Mouse (Mus musculus) E14TG2a.4 (cell line): ENCODE measurements at regions not wholly inside any gene's neighbourhood (a gene's known extent, or its start where the extent isn't known, plus 50 kb on each side); places are given as distances from the start of the nearest gene placed in this dataset.
A peak's percentile ranks its signal among the peaks of the same experiment; 100 is the strongest.

Source experiments
- H3K27me3 ChIP-seq: 2 replicates; pipeline ENCODE4 v1.6.1; 2014; ENCODE audit warnings: low read length, control low read depth; ENCODE audit not compliant: insufficient read depth
- H3K36me3 ChIP-seq: 2 replicates; pipeline ENCODE4 v1.6.1; 2014; ENCODE audit warnings: low read length, control low read depth; ENCODE audit not compliant: insufficient read depth
- H3K4me1 ChIP-seq: replicated peaks from 2 replicates; pipeline ENCODE4 v1.6.1; 2014; ENCODE audit warnings: low read depth, low read length, control low read depth
- H3K4me3 ChIP-seq: replicated peaks from 2 replicates; pipeline ENCODE4 v1.5.1; 2014; ENCODE audit warnings: mild to moderate bottlenecking, low read length
- H3K9me3 ChIP-seq: 2 replicates; pipeline ENCODE4 v1.6.1; 2014; ENCODE audit warnings: low read length, control low read depth
- CTCF ChIP-seq: conservative IDR thresholded peaks from 2 replicates; pipeline ENCODE4 v1.5.1; 2014; ENCODE audit warnings: low read length
- NANOG ChIP-seq: IDR thresholded peaks from 2 replicates; pipeline ENCODE4 v1.6.1; 2014; ENCODE audit warnings: borderline replicate concordance, low read length, mixed read lengths
- POU5F1 ChIP-seq: IDR thresholded peaks from 2 replicates; pipeline ENCODE4 v1.6.1; 2014; ENCODE audit warnings: low read length, borderline replicate concordance

GRCm38 (mm10) chr11:65475302-65475701, 205.5 kb upstream of the Myocd start:
- no peak overlapping the region for H3K4me3 ChIP-seq
- TF ChIP-seq CTCF, result no peak
- no peak for TF ChIP-seq POU5F1
- TF ChIP-seq NANOG, result no peak
- no peaks in the 10 kb centered on the region for H3K4me1 ChIP-seq
- no peaks in the 10 kb centered on the region for H3K27me3 ChIP-seq
- H3K9me3 ChIP-seq, result no peaks in the 10 kb centered on the region
- H3K36me3 ChIP-seq, result no peaks in the 10 kb centered on the region

- Histone ChIP-seq H3K4me3 (no peak overlapping the region), H3K4me1 (no peaks in the 10 kb centered on the region), H3K36me3 (no peaks in the 10 kb centered on the region), H3K27me3 (no peaks in the 10 kb centered on the region), H3K9me3 (no peaks in the 10 kb centered on the region)
- no peak for TF ChIP-seq POU5F1
- no peak for TF ChIP-seq CTCF
- TF ChIP-seq NANOG, result no peak
Measured at GRCm38 (mm10) chr11:65469762-65470741, 200.3 kb upstream of the Myocd start.

- no peaks in the 10 kb centered on the region for H3K27me3 ChIP-seq
- no peaks in the 10 kb centered on the region for H3K9me3 ChIP-seq
- no peaks in the 10 kb centered on the region for H3K4me1 ChIP-seq
- no peaks in the 10 kb centered on the region for H3K36me3 ChIP-seq
- no peak overlapping the region for H3K4me3 ChIP-seq
- TF ChIP-seq NANOG (no peak), POU5F1 (no peak), CTCF (no peak)
Measured at GRCm38 (mm10) chr11:65461044-65461443, 191.3 kb upstream of the Myocd start.

- Histone ChIP-seq H3K4me3 (no peak overlapping the region), H3K36me3 (no peaks in the 10 kb centered on the region), H3K27me3 (no peaks in the 10 kb centered on the region), H3K9me3 (no peaks in the 10 kb centered on the region), H3K4me1 (no peaks in the 10 kb centered on the region)
- TF ChIP-seq NANOG, result no peak
- no peak for TF ChIP-seq CTCF
- TF ChIP-seq POU5F1, result no peak
Measured at GRCm38 (mm10) chr11:65448436-65448835, 178.6 kb upstream of the Myocd start.

- TF ChIP-seq CTCF, result no peak
- no peak for TF ChIP-seq POU5F1
- no peak for TF ChIP-seq NANOG
- no peaks in the 10 kb centered on the region for H3K36me3 ChIP-seq
- H3K9me3 ChIP-seq, result peaks cover 5% of the 10 kb centered on the region; the same call in 1 of the 2 replicates
- no peaks in the 10 kb centered on the region for H3K4me1 ChIP-seq
- no peaks in the 10 kb centered on the region for H3K27me3 ChIP-seq
- no peak overlapping the region for H3K4me3 ChIP-seq
Measured at GRCm38 (mm10) chr11:65443466-65444024, 173.8 kb upstream of the Myocd start.

- no peaks in the 10 kb centered on the region for H3K4me1 ChIP-seq
- H3K27me3 ChIP-seq, result no peaks in the 10 kb centered on the region
- peaks cover 5% of the 10 kb centered on the region; the same call in 1 of the 2 replicates for H3K9me3 ChIP-seq
- no peaks in the 10 kb centered on the region for H3K36me3 ChIP-seq
- TF ChIP-seq POU5F1 (no peak), NANOG (no peak), CTCF (no peak)
- H3K4me3 ChIP-seq, result no peak overlapping the region
Measured at GRCm38 (mm10) chr11:65435699-65436161, 165.9 kb upstream of the Myocd start.

GRCm38 (mm10) chr11:65421889-65422288, 152.1 kb upstream of the Myocd start:
- TF ChIP-seq NANOG (no peak), CTCF (no peak), POU5F1 (no peak)
- Histone ChIP-seq H3K27me3 (no peaks in the 10 kb centered on the region), H3K36me3 (no peaks in the 10 kb centered on the region), H3K4me3 (no peak overlapping the region), H3K4me1 (no peaks in the 10 kb centered on the region), H3K9me3 (no peaks in the 10 kb centered on the region)

GRCm38 (mm10) chr11:65408621-65409020, 138.8 kb upstream of the Myocd start:
- no peak overlapping the region for H3K4me3 ChIP-seq
- TF ChIP-seq NANOG (peak; percentile 55; the same call in 1 of the 2 replicates), CTCF (no peak), POU5F1 (no peak)

More at GRCm38 (mm10) chr11:65408621-65409020, 138.8 kb upstream of the Myocd start:
- Histone ChIP-seq H3K4me1 (peaks cover 12% of the 10 kb centered on the region), H3K36me3 (no peaks in the 10 kb centered on the region), H3K27me3 (no peaks in the 10 kb centered on the region), H3K9me3 (no peaks in the 10 kb centered on the region; the same call in 1 of the 2 replicates)
